Mouse (Mus musculus) kidney, adult 2 months (tissue): ENCODE data around the gene Glipr2. TPM values are rescaled to one million over a fixed set of nuclear protein-coding genes. Genes with fewer than 3 reads are reported as not detected.

Experiments used
- DNase-seq: peaks from one replicate; pipeline ENCODE4 v3.0.0; 2021
- H3K27ac ChIP-seq: fragments of 200-500 bp; 2 replicates; pipeline ENCODE4 v1.5.1; 2012; ENCODE audit warnings: low read depth, low read length, control low read depth, inconsistent platforms; ENCODE audit not compliant: insufficient read depth
- H3K27me3 ChIP-seq: fragments of 200-500 bp; replicated peaks from 2 replicates; pipeline ENCODE4 v1.6.1; 2012; ENCODE audit warnings: mild to moderate bottlenecking, moderate library complexity, low read length, inconsistent platforms; ENCODE audit not compliant: control insufficient read depth, insufficient read depth
- H3K36me3 ChIP-seq: fragments of 200-500 bp; 2 replicates; pipeline ENCODE4 v1.6.1; 2012; ENCODE audit warnings: mild to moderate bottlenecking, moderate library complexity, low read length, inconsistent platforms; ENCODE audit not compliant: control insufficient read depth, insufficient read depth
- H3K4me1 ChIP-seq: fragments of 200-500 bp; 2 replicates; pipeline ENCODE4 v1.6.1; 2011; ENCODE audit warnings: low read length; ENCODE audit not compliant: control insufficient read depth, insufficient read depth
- H3K4me3 ChIP-seq: fragments of 200-500 bp; 2 replicates; pipeline ENCODE4 v1.5.1; 2011; ENCODE audit warnings: mild to moderate bottlenecking, low read depth, low read length, control low read depth; ENCODE audit not compliant: insufficient read depth
- CTCF ChIP-seq: fragments of 200-500 bp; conservative IDR thresholded peaks from 2 replicates; pipeline ENCODE4 v1.5.1; 2011; ENCODE audit warnings: low read depth, mild to moderate bottlenecking, control low read depth, low read length, moderate library complexity, mixed read lengths; ENCODE audit not compliant: insufficient read depth, insufficient read length
- POLR2A ChIP-seq: fragments of 200-500 bp; IDR thresholded peaks from one replicate; pipeline ENCODE4 v1.6.1; 2011; ENCODE audit warnings: low read depth, low read length, control low read depth
- WGBS: fragments of 180-500 bp; shearing (Covaris S2); methylation state at CpG from one replicate; pipeline ENCODE4 v1.1.7; 2018; 5-methylcytosine and 5-hydroxymethylcytosine counted together
- polyA plus RNA-seq: library from polyadenylated mRNA; depleted of rRNA; stranded (reverse); fragments of >200 nt; gene quantifications from 2 replicates; pipeline ENCODE4 v1.2.3, GENCODE M21; 2012; rRNA removed

The Glipr2 gene
- 3.3 and 4.7 TPM in 2 replicates for polyA plus RNA-seq

- TF ChIP-seq POLR2A (no peak), CTCF (peak; percentile 66)
Observed at GRCm38 (mm10) chr4:43957292-43957845, at the start of gene Glipr2. TSS of gene Glipr2 (plus strand) at chr4:43957401.

DNA sequence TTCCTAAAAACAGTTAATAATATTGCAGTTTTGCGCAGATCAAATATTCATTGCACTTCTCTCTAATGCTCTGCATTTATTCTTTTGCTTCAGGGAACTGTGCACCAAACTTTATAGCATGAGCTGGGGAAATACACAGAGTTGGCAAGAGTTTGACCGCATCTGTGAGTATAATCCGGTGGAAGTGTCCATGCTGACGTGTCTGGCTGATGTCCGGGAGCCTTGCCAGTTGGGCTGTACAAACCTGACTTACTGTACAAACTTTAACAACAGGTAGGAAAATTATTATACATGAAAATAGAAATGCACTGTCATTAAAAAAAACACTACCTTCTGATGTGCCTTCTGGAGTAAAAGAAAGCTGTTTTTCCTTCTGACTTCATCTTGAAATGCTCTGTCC lies 39.0 kb upstream of the Glipr2 start:
- Histone ChIP-seq H3K4me3 (no peak overlapping the region), H3K36me3 (no peaks in the 10 kb centered on the region), H3K27ac (no peak overlapping the region), H3K27me3 (no peaks in the 10 kb centered on the region), H3K4me1 (no peaks in the 10 kb centered on the region)
- DNase-seq: peak; percentile 20
- WGBS: 87% methylated on average over 5 of the region's 5 CpGs
- TF ChIP-seq POLR2A (no peak), CTCF (no peak)

More at GRCm38 (mm10) chr4:43957292-43957845, at the start of gene Glipr2:
- no peak within 1 kb of the TSS for H3K27ac ChIP-seq
- no peaks in the 10 kb centered on the region for H3K27me3 ChIP-seq
- peak within 1 kb of the TSS; percentile 30 for H3K4me3 ChIP-seq
- no peaks in the 10 kb centered on the region for H3K36me3 ChIP-seq
- no peaks in the 10 kb centered on the region for H3K4me1 ChIP-seq
- peak; percentile 59 for DNase-seq
- 1% methylated on average over 45 of the region's 45 CpGs for WGBS

DNA sequence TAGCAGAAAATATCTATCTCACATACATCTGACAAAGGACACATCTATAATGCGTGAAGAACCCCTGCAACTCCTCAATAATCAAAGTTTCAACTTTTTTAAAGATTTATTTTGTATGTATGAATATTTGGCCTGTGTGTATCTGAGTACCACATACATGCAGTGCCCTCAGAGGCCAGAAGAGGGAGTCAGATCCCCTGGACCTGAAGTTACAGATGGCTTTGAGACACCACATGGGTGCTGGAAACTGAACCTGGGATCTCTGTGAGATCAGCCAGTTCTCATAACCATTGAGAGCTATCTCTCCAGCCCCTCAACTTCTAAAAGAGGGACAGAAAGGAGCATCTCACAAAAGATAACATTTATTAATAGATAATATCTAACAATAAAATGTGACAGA lies 36.6 kb upstream of the Glipr2 start:
- 100% methylated on average over 1 of the region's 1 CpGs for WGBS
- H3K4me3 ChIP-seq: no peak overlapping the region
- 0 out of 2 replicates have a peak, but pooled peaks have one; percentile 11 for TF ChIP-seq CTCF
- no peak for TF ChIP-seq POLR2A
- no peaks in the 10 kb centered on the region for H3K36me3 ChIP-seq
- no peak overlapping the region for H3K27ac ChIP-seq
- DNase-seq: no peak
- no peaks in the 10 kb centered on the region for H3K4me1 ChIP-seq
- no peaks in the 10 kb centered on the region for H3K27me3 ChIP-seq

GRCm38 (mm10) chr4:43925125-43925524 lies 32.1 kb upstream of the Glipr2 start:
- Histone ChIP-seq H3K4me1 (no peaks in the 10 kb centered on the region), H3K4me3 (no peak overlapping the region), H3K36me3 (no peaks in the 10 kb centered on the region), H3K27ac (no peak overlapping the region), H3K27me3 (no peaks in the 10 kb centered on the region)
- TF ChIP-seq CTCF: no peak
- TF ChIP-seq POLR2A: no peak
- no peak for DNase-seq
- 90% methylated on average over 6 of the region's 6 CpGs for WGBS

DNA sequence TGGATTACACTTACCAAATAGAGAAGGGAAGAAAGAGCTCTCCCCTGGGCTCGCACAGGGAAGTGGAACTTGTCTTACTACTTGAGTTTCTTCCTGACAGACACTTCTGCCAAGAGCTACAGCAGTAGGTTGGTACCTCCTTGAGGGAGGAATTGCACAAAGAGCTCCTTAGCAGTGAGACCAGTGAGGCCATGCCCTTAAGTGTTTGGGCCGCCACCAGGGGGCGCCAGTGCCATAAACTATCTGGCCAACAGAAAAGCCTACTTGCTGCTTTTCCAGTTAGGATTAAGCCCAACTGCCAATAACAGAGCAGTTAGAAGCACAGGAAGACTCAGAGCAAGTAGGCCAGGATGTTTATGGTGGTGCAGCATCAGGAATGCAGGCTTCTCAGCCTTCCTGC lies 31.4 kb upstream of the Glipr2 start:
- Histone ChIP-seq H3K27me3 (no peaks in the 10 kb centered on the region), H3K27ac (no peak overlapping the region), H3K36me3 (no peaks in the 10 kb centered on the region), H3K4me3 (no peak overlapping the region), H3K4me1 (no peaks in the 10 kb centered on the region)
- WGBS: 16% methylated on average over 3 of the region's 3 CpGs
- TF ChIP-seq CTCF (peak; percentile 88), POLR2A (no peak)
- DNase-seq: peak; percentile 83

DNA sequence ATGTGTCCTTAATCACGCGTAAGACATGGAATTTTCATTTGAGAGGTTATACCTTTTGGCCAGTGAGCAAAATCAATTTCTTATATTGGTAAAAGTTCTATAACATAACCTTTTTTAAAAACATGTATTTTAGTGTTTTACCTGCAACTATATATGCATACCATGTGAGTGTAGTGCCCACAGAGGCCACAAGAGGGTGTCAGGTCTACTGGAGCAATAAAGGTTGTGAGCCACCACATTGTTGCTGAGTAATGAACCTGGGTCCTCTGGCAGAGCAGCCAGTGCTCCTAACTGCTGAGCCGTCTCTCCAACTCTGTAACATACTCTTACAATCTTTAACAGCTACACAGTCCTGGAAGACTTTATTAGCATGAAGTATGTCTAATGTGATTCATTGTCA lies 29.4 kb upstream of the Glipr2 start:
- no peaks in the 10 kb centered on the region for H3K4me1 ChIP-seq
- H3K36me3 ChIP-seq: no peaks in the 10 kb centered on the region
- H3K27me3 ChIP-seq: no peaks in the 10 kb centered on the region
- TF ChIP-seq POLR2A (no peak), CTCF (peak; percentile 28)
- no peak overlapping the region for H3K27ac ChIP-seq
- no peak overlapping the region for H3K4me3 ChIP-seq
- 95% methylated on average over 3 of the region's 3 CpGs for WGBS
- no peak for DNase-seq

- WGBS: 77% methylated on average over 4 of the region's 4 CpGs
- H3K4me1 ChIP-seq: no peaks in the 10 kb centered on the region
- H3K27ac ChIP-seq: no peak overlapping the region
- no peak for TF ChIP-seq CTCF
- TF ChIP-seq POLR2A: no peak
- no peak overlapping the region for H3K4me3 ChIP-seq
- no peaks in the 10 kb centered on the region for H3K27me3 ChIP-seq
- H3K36me3 ChIP-seq: no peaks in the 10 kb centered on the region
- DNase-seq: no peak
Observed at GRCm38 (mm10) chr4:43931877-43932276, 25.3 kb upstream of the Glipr2 start.
